Mouse (Mus musculus) embryonic facial prominence, embryonic 13.5 days (tissue): ENCODE measurements around the gene Enoph1. TPM values are rescaled to one million over a fixed set of nuclear protein-coding genes. Genes with fewer than 3 reads are reported as not detected.

Experiments used
- ATAC-seq: fragments of 200-750 bp; cut with Nextera tagmentation; 2 replicates; pipeline ENCODE4 v1.8.0; 2017; ENCODE audit warnings: low read depth; ENCODE audit not compliant: insufficient number of reproducible peaks, insufficient read depth, low FRiP score, low TSS enrichment
- H3K27ac ChIP-seq: fragments of 300-500 bp; sonication (generic); 2 replicates; pipeline ENCODE4 v1.5.1; 2015; ENCODE audit warnings: moderate library complexity, mild to moderate bottlenecking, inconsistent platforms
- H3K27me3 ChIP-seq: fragments of 300-500 bp; sonication (generic); 2 replicates; pipeline ENCODE4 v1.6.1; 2015; ENCODE audit warnings: mild to moderate bottlenecking, inconsistent platforms
- H3K36me3 ChIP-seq: fragments of 300-500 bp; sonication (generic); 2 replicates; pipeline ENCODE4 v1.6.1; 2015; ENCODE audit warnings: mild to moderate bottlenecking, inconsistent platforms
- H3K4me1 ChIP-seq: fragments of 300-500 bp; sonication (generic); 2 replicates; pipeline ENCODE4 v1.6.1; 2015; ENCODE audit warnings: inconsistent platforms
- H3K4me2 ChIP-seq: fragments of 300-500 bp; sonication (generic); 2 replicates; pipeline ENCODE4 v1.6.1; 2015; ENCODE audit warnings: moderate library complexity, mild to moderate bottlenecking, inconsistent platforms
- H3K4me3 ChIP-seq: fragments of 300-500 bp; sonication (generic); 2 replicates; pipeline ENCODE4 v1.5.1; 2015; ENCODE audit warnings: mild to moderate bottlenecking, inconsistent platforms
- H3K9ac ChIP-seq: fragments of 300-500 bp; sonication (generic); 2 replicates; pipeline ENCODE4 v1.6.1; 2015; ENCODE audit warnings: mild to moderate bottlenecking, inconsistent platforms
- H3K9me3 ChIP-seq: fragments of 300-500 bp; sonication (generic); 2 replicates; pipeline ENCODE4 v1.6.1; 2016; ENCODE audit warnings: inconsistent platforms
- WGBS: fragments of 180-500 bp; shearing (Covaris S2); methylation state at CpG from one replicate; pipeline ENCODE4 v1.1.7; 2015; ENCODE audit warnings: mixed read lengths; 5-methylcytosine and 5-hydroxymethylcytosine counted together
- polyA plus RNA-seq: library from polyadenylated mRNA; unstranded; fragments of >200 nt; fragmentation: Nextera tagmentation; extraction: Ambion mirVana; gene quantifications from 2 replicates; pipeline ENCODE4 v1.2.1, GENCODE M21; 2015

The Enoph1 gene
- polyA plus RNA-seq, 1 experiment from 2014 or later, result 49.0 TPM

GRCm38 (mm10) chr5:100079931-100080275 lies 40.1 kb downstream of the Enoph1 start:
- Histone ChIP-seq H3K4me1 (peaks cover 30% of the 10 kb centered on the region), H3K9me3 (no peaks in the 10 kb centered on the region), H3K27ac (no peak overlapping the region), H3K27me3 (0 out of 2 replicates have a peak, but pooled peaks cover 4% of the 10 kb centered on the region), H3K36me3 (0 out of 2 replicates have a peak, but pooled peaks cover 3% of the 10 kb centered on the region), H3K4me3 (no peak overlapping the region), H3K9ac (no peak overlapping the region), H3K4me2 (peak overlapping the region; percentile 62)
- WGBS, result 73% methylated on average over 8 of the region's 8 CpGs
- ATAC-seq, result no peak

- Histone ChIP-seq H3K27ac (no peak overlapping the region), H3K27me3 (0 out of 2 replicates have a peak, but pooled peaks cover 4% of the 10 kb centered on the region), H3K4me1 (peaks cover 36% of the 10 kb centered on the region), H3K4me2 (no peak overlapping the region), H3K36me3 (no peaks in the 10 kb centered on the region), H3K9ac (no peak overlapping the region), H3K4me3 (no peak overlapping the region), H3K9me3 (no peaks in the 10 kb centered on the region)
- ATAC-seq, result no peak
- WGBS, result 85% methylated on average over 4 of the region's 4 CpGs
Observed at GRCm38 (mm10) chr5:100082006-100082405, 42.2 kb downstream of the Enoph1 start.

- no peak overlapping the region for H3K9ac ChIP-seq
- H3K27me3 ChIP-seq, result 0 out of 2 replicates have a peak, but pooled peaks cover 4% of the 10 kb centered on the region
- no peak overlapping the region for H3K4me3 ChIP-seq
- H3K36me3 ChIP-seq, result no peaks in the 10 kb centered on the region
- WGBS, result 52% methylated on average over 12 of the region's 12 CpGs
- H3K9me3 ChIP-seq, result no peaks in the 10 kb centered on the region
- peak overlapping the region; percentile 49 for H3K27ac ChIP-seq
- no peak for ATAC-seq
- H3K4me1 ChIP-seq, result peaks cover 19% of the 10 kb centered on the region
- H3K4me2 ChIP-seq, result no peak overlapping the region
Observed at GRCm38 (mm10) chr5:100083953-100084562, 44.3 kb downstream of the Enoph1 start.

- H3K4me2 ChIP-seq, result no peak overlapping the region
- no peak overlapping the region for H3K9ac ChIP-seq
- H3K27ac ChIP-seq, result no peak overlapping the region
- H3K9me3 ChIP-seq, result no peaks in the 10 kb centered on the region
- no peaks in the 10 kb centered on the region for H3K36me3 ChIP-seq
- no peak overlapping the region for H3K4me3 ChIP-seq
- no peak for ATAC-seq
- peaks cover 10% of the 10 kb centered on the region for H3K4me1 ChIP-seq
- WGBS, result 61% methylated on average over 8 of the region's 8 CpGs
- peaks cover 1% of the 10 kb centered on the region; the same call in 1 of the 2 replicates for H3K27me3 ChIP-seq
Observed at GRCm38 (mm10) chr5:100085097-100085496, 45.3 kb downstream of the Enoph1 start.

- no peaks in the 10 kb centered on the region for H3K36me3 ChIP-seq
- 35% methylated on average over 12 of the region's 12 CpGs for WGBS
- no peak overlapping the region for H3K4me3 ChIP-seq
- H3K4me1 ChIP-seq, result peaks cover 15% of the 10 kb centered on the region
- H3K27ac ChIP-seq, result no peak overlapping the region
- no peaks in the 10 kb centered on the region for H3K9me3 ChIP-seq
- ATAC-seq, result no peak
- no peak overlapping the region for H3K9ac ChIP-seq
- peak overlapping the region; percentile 49; the same call in 1 of the 2 replicates for H3K4me2 ChIP-seq
- no peaks in the 10 kb centered on the region; the same call in none of the 2 replicates for H3K27me3 ChIP-seq
Observed at GRCm38 (mm10) chr5:100090515-100091262, 50.9 kb downstream of the Enoph1 start.

GRCm38 (mm10) chr5:100091263-100091594 lies 51.4 kb downstream of the Enoph1 start:
- peak overlapping the region; percentile 47; the same call in 1 of the 2 replicates for H3K9ac ChIP-seq
- H3K27me3 ChIP-seq, result no peaks in the 10 kb centered on the region; the same call in none of the 2 replicates
- H3K36me3 ChIP-seq, result no peaks in the 10 kb centered on the region
- no peak for ATAC-seq
- H3K27ac ChIP-seq, result no peak overlapping the region
- H3K4me1 ChIP-seq, result peaks cover 15% of the 10 kb centered on the region
- H3K4me2 ChIP-seq, result peak overlapping the region; percentile 49
- peak overlapping the region; percentile 19 for H3K4me3 ChIP-seq
- no peaks in the 10 kb centered on the region for H3K9me3 ChIP-seq
- 38% methylated on average over 10 of the region's 10 CpGs for WGBS

- Histone ChIP-seq H3K4me2 (peak overlapping the region; percentile 49), H3K4me3 (peak overlapping the region; percentile 19), H3K4me1 (peaks cover 15% of the 10 kb centered on the region), H3K36me3 (no peaks in the 10 kb centered on the region), H3K27ac (no peak overlapping the region), H3K9ac (peak overlapping the region; percentile 47; the same call in 1 of the 2 replicates), H3K27me3 (no peaks in the 10 kb centered on the region; the same call in none of the 2 replicates), H3K9me3 (no peaks in the 10 kb centered on the region)
- WGBS, result 5% methylated on average over 17 of the region's 17 CpGs
- peak; percentile 56; the same call in 1 of the 2 replicates for ATAC-seq
Observed at GRCm38 (mm10) chr5:100091602-100092001, 51.8 kb downstream of the Enoph1 start.

GRCm38 (mm10) chr5:100096955-100097354 lies 57.2 kb downstream of the Enoph1 start:
- H3K4me2 ChIP-seq, result no peak overlapping the region
- no peaks in the 10 kb centered on the region; the same call in 1 of the 2 replicates for H3K27me3 ChIP-seq
- no peaks in the 10 kb centered on the region for H3K9me3 ChIP-seq
- H3K36me3 ChIP-seq, result no peaks in the 10 kb centered on the region
- WGBS, result 54% methylated on average over 5 of the region's 5 CpGs
- no peak overlapping the region for H3K27ac ChIP-seq
- H3K4me1 ChIP-seq, result peaks cover under 1% of the 10 kb centered on the region
- no peak for ATAC-seq
- H3K9ac ChIP-seq, result no peak overlapping the region
- H3K4me3 ChIP-seq, result no peak overlapping the region

GRCm38 (mm10) chr5:100097967-100098366 lies 58.2 kb downstream of the Enoph1 start:
- no peaks in the 10 kb centered on the region for H3K36me3 ChIP-seq
- no peaks in the 10 kb centered on the region for H3K27me3 ChIP-seq
- 95% methylated on average over 4 of the region's 4 CpGs for WGBS
- no peak overlapping the region for H3K4me2 ChIP-seq
- H3K9me3 ChIP-seq, result no peaks in the 10 kb centered on the region
- no peak overlapping the region for H3K9ac ChIP-seq
- H3K4me1 ChIP-seq, result no peaks in the 10 kb centered on the region
- no peak for ATAC-seq
- no peak overlapping the region for H3K27ac ChIP-seq
- H3K4me3 ChIP-seq, result no peak overlapping the region

GRCm38 (mm10) chr5:100102395-100102794 lies 62.6 kb downstream of the Enoph1 start:
- Histone ChIP-seq H3K4me1 (no peaks in the 10 kb centered on the region), H3K4me3 (no peak overlapping the region), H3K36me3 (no peaks in the 10 kb centered on the region), H3K27ac (no peak overlapping the region), H3K27me3 (no peaks in the 10 kb centered on the region), H3K4me2 (no peak overlapping the region), H3K9ac (no peak overlapping the region), H3K9me3 (no peaks in the 10 kb centered on the region)
- WGBS, result 90% methylated on average over 1 of the region's 1 CpGs
- no peak for ATAC-seq

GRCm38 (mm10) chr5:100108866-100109265 lies 69.1 kb downstream of the Enoph1 start:
- ATAC-seq, result no peak
- 69% methylated on average over 9 of the region's 9 CpGs for WGBS
- H3K9ac ChIP-seq, result no peak overlapping the region
- no peaks in the 10 kb centered on the region for H3K36me3 ChIP-seq
- no peak overlapping the region for H3K27ac ChIP-seq
- H3K4me2 ChIP-seq, result no peak overlapping the region
- H3K4me3 ChIP-seq, result no peak overlapping the region
- H3K27me3 ChIP-seq, result no peaks in the 10 kb centered on the region
- H3K9me3 ChIP-seq, result no peaks in the 10 kb centered on the region
- peaks cover 6% of the 10 kb centered on the region; the same call in 1 of the 2 replicates for H3K4me1 ChIP-seq
